15 mouse cellular contexts compared by ENCODE assay signal in genomic region chr4:136899154-136899553, GRCm38 (mm10). TPM values are rescaled to one million over a fixed set of nuclear protein-coding genes. Genes with fewer than 3 reads are reported as not detected.
DNase-seq lines count a peak whose midpoint lies in the region; ATAC-seq and TF ChIP-seq lines count a peak whose summit lies in the region.
"Had no signal": no experiment of that assay in that cellular context is flagged by ENCODE, and none has a peak within 500 bp of the region (broad histone marks: within the 10 kb centered on the region; RNA-seq: fewer than 3 reads in every experiment).

No protein-coding gene starts in this region.

- no peak overlapping the region for H3K9ac ChIP-seq in hindbrain, postnatal 0 days (replicated peaks; ENCODE audit: low read length)
- no peak overlapping the region for H3K9ac ChIP-seq in hindbrain, embryonic 16.5 days (ENCODE audit: low read depth, low read length)
- no peak overlapping the region for H3K9ac ChIP-seq in midbrain, postnatal 0 days (replicated peaks; ENCODE audit: low read length, poor library complexity, severe bottlenecking)
- no peak overlapping the region for H3K9ac ChIP-seq in midbrain, embryonic 14.5 days (replicated peaks; ENCODE audit: low read length)
- H3K9ac ChIP-seq: limb, embryonic 15.5 days had no signal

- no peaks in the 10 kb centered on the region for H3K36me3 ChIP-seq in hindbrain, postnatal 0 days (ENCODE audit: insufficient read depth, low read length)
- H3K36me3 ChIP-seq in hindbrain, embryonic 16.5 days (ENCODE audit: control insufficient read depth, insufficient read depth, low read length) = no peaks in the 10 kb centered on the region
- no peaks in the 10 kb centered on the region for H3K36me3 ChIP-seq in midbrain, postnatal 0 days (ENCODE audit: insufficient read depth, low read length)
- H3K36me3 ChIP-seq in midbrain, embryonic 14.5 days (ENCODE audit: control insufficient read depth, insufficient read depth, low read length) = no peaks in the 10 kb centered on the region
- H3K36me3 ChIP-seq: limb, embryonic 15.5 days had no signal

- no peaks in the 10 kb centered on the region for H3K4me1 ChIP-seq in hindbrain, postnatal 0 days (ENCODE audit: insufficient read depth, low read length)
- H3K4me1 ChIP-seq in hindbrain, embryonic 16.5 days (ENCODE audit: control insufficient read depth, insufficient read depth, low read depth, low read length) = no peaks in the 10 kb centered on the region
- H3K4me1 ChIP-seq in midbrain, postnatal 0 days (ENCODE audit: insufficient read depth, low read length) = peaks cover 2% of the 10 kb centered on the region; the same call in 1 of the 2 replicates
- H3K4me1 ChIP-seq in midbrain, embryonic 14.5 days (ENCODE audit: control insufficient read depth, insufficient read depth, low read length) = no peaks in the 10 kb centered on the region

- ATAC-seq in hindbrain, postnatal 0 days = no peak
- ATAC-seq in hindbrain, embryonic 16.5 days = no peak
- ATAC-seq in midbrain, postnatal 0 days (ENCODE audit: low FRiP score) = no peak
- no peak for ATAC-seq in midbrain, embryonic 14.5 days (ENCODE audit: low FRiP score, low TSS enrichment)
- ATAC-seq: forebrain, embryonic 16.5 days; inflammation-experienced regulatory T-cells, adult 6 months; midbrain, embryonic 16.5 days had no signal

- H3K27ac ChIP-seq in hindbrain, postnatal 0 days = no peak overlapping the region
- no peak overlapping the region for H3K27ac ChIP-seq in hindbrain, embryonic 16.5 days (ENCODE audit: low read depth, low read length)
- H3K27ac ChIP-seq in midbrain, postnatal 0 days (ENCODE audit: low read depth, low read length) = no peak overlapping the region
- H3K27ac ChIP-seq in midbrain, embryonic 14.5 days (replicated peaks; ENCODE audit: low read depth, low read length) = no peak overlapping the region
- H3K27ac ChIP-seq: limb, embryonic 15.5 days had no signal

- 65% methylated on average over 7 of the region's 7 CpGs for WGBS in hindbrain, postnatal 0 days
- WGBS in hindbrain, embryonic 16.5 days = 61% methylated on average over 7 of the region's 7 CpGs
- 73% methylated on average over 7 of the region's 7 CpGs for WGBS in midbrain, postnatal 0 days
- 65% methylated on average over 7 of the region's 7 CpGs for WGBS in midbrain, embryonic 14.5 days

- H3K9me3 ChIP-seq in hindbrain, postnatal 0 days (ENCODE audit: low read length) = no peaks in the 10 kb centered on the region
- H3K9me3 ChIP-seq in hindbrain, embryonic 16.5 days (ENCODE audit: control insufficient read depth, low read length) = no peaks in the 10 kb centered on the region
- H3K9me3 ChIP-seq in midbrain, postnatal 0 days (ENCODE audit: low read length) = no peaks in the 10 kb centered on the region
- no peaks in the 10 kb centered on the region for H3K9me3 ChIP-seq in midbrain, embryonic 14.5 days (ENCODE audit: control insufficient read depth, low read length)
- H3K9me3 ChIP-seq: limb, embryonic 15.5 days had no signal

- no peak overlapping the region for H3K4me2 ChIP-seq in hindbrain, postnatal 0 days (ENCODE audit: low read depth, low read length)
- no peak overlapping the region for H3K4me2 ChIP-seq in hindbrain, embryonic 16.5 days (ENCODE audit: low read length)
- no peak overlapping the region for H3K4me2 ChIP-seq in midbrain, postnatal 0 days (ENCODE audit: low read depth, low read length, poor library complexity, severe bottlenecking)
- no peak overlapping the region for H3K4me2 ChIP-seq in midbrain, embryonic 14.5 days (ENCODE audit: low read length)
- H3K4me2 ChIP-seq: limb, embryonic 15.5 days had no signal

- DNase-seq in hindbrain, postnatal 0 days (ENCODE audit: low spot score) = no peak
- DNase-seq in midbrain, postnatal 0 days (ENCODE audit: low spot score) = no peak
- DNase-seq in midbrain, embryonic 14.5 days = no peak
- peak; percentile 54 for DNase-seq in ZHBTc4 (ENCODE audit: low read depth, low spot score)
- DNase-seq in thymus, postnatal 36 days = no peak
- no peak for DNase-seq in testis, postnatal 10 days (ENCODE audit: low spot score)
- DNase-seq: cerebellum, postnatal 36 days; kidney, postnatal 25 days; thymus, postnatal 25 days had no signal

- peaks cover 9% of the 10 kb centered on the region for H3K27me3 ChIP-seq in hindbrain, postnatal 0 days (ENCODE audit: insufficient read depth, low read length)
- peaks cover 10% of the 10 kb centered on the region; the same call in 1 of the 2 replicates for H3K27me3 ChIP-seq in hindbrain, embryonic 16.5 days (replicated peaks; ENCODE audit: control insufficient read depth, insufficient read depth, low read length)
- H3K27me3 ChIP-seq in midbrain, postnatal 0 days (ENCODE audit: insufficient read depth, low read length) = peaks cover 16% of the 10 kb centered on the region; the same call in 1 of the 2 replicates
- H3K27me3 ChIP-seq in midbrain, embryonic 14.5 days (ENCODE audit: control insufficient read depth, insufficient read depth, low read length) = peaks cover 33% of the 10 kb centered on the region

- TF ChIP-seq CTCF in hindbrain, postnatal 0 days (IDR thresholded peaks at IDR 0.05; ENCODE audit: low read depth) = peak; percentile 41
- peak; percentile 56 for TF ChIP-seq CTCF in midbrain, postnatal 0 days (IDR thresholded peaks at IDR 0.05)

- no peak overlapping the region for H3K4me3 ChIP-seq in hindbrain, postnatal 0 days (ENCODE audit: low read length)
- no peak overlapping the region for H3K4me3 ChIP-seq in hindbrain, embryonic 16.5 days (ENCODE audit: low read length)
- no peak overlapping the region for H3K4me3 ChIP-seq in midbrain, postnatal 0 days (ENCODE audit: low read depth, low read length)
- H3K4me3 ChIP-seq in midbrain, embryonic 14.5 days (replicated peaks; ENCODE audit: low read depth, low read length) = no peak overlapping the region
- H3K4me3 ChIP-seq: limb, embryonic 15.5 days had no signal

RNA-seq across cellular contexts. Expression of gene C1qa, which starts 0.6 kb away (rescaled TPM):
- total RNA-seq in hindbrain, postnatal 0 days (2014; rRNA removed) = 49.6 and 55.4 TPM in 2 replicates
- 48.4 and 49.9 TPM in 2 replicates for polyA plus RNA-seq in hindbrain, postnatal 0 days (2015; fragmentation: Nextera tagmentation; extraction: Ambion mirVana)
- 34.0 and 36.8 TPM in 2 replicates for polyA plus RNA-seq in hindbrain, embryonic 16.5 days (2015; fragmentation: Nextera tagmentation; extraction: Ambion mirVana)
- 48.5 and 48.8 TPM in 2 replicates for total RNA-seq in midbrain, postnatal 0 days (2014; rRNA removed)
- 38.8 and 44.4 TPM in 2 replicates for polyA plus RNA-seq in midbrain, postnatal 0 days (2015; fragmentation: Nextera tagmentation; extraction: Ambion mirVana)
- polyA plus RNA-seq in midbrain, embryonic 14.5 days (2014; fragmentation: Nextera tagmentation; extraction: Ambion mirVana) = 12.7 and 23.0 TPM in 2 replicates

RNA-seq across cellular contexts. Expression of gene C1qc, which starts 6.3 kb away (rescaled TPM):
- total RNA-seq in hindbrain, postnatal 0 days (2014; rRNA removed) = 71.8 and 90.1 TPM in 2 replicates
- 47.1 and 48.3 TPM in 2 replicates for polyA plus RNA-seq in hindbrain, postnatal 0 days (2015; fragmentation: Nextera tagmentation; extraction: Ambion mirVana)
- polyA plus RNA-seq in hindbrain, embryonic 16.5 days (2015; fragmentation: Nextera tagmentation; extraction: Ambion mirVana) = 25.5 and 28.8 TPM in 2 replicates
- total RNA-seq in midbrain, postnatal 0 days (2014; rRNA removed) = 62.7 and 79.7 TPM in 2 replicates
- 39.0 and 39.7 TPM in 2 replicates for polyA plus RNA-seq in midbrain, postnatal 0 days (2015; fragmentation: Nextera tagmentation; extraction: Ambion mirVana)
- 11.0 and 19.3 TPM in 2 replicates for polyA plus RNA-seq in midbrain, embryonic 14.5 days (2014; fragmentation: Nextera tagmentation; extraction: Ambion mirVana)

RNA-seq across cellular contexts. Expression of gene C1qb, which starts 13.2 kb away (rescaled TPM):
- 65.5 and 72.0 TPM in 2 replicates for total RNA-seq in hindbrain, postnatal 0 days (2014; rRNA removed)
- 75.8 and 79.7 TPM in 2 replicates for polyA plus RNA-seq in hindbrain, postnatal 0 days (2015; fragmentation: Nextera tagmentation; extraction: Ambion mirVana)
- 49.8 and 53.9 TPM in 2 replicates for polyA plus RNA-seq in hindbrain, embryonic 16.5 days (2015; fragmentation: Nextera tagmentation; extraction: Ambion mirVana)
- 60.0 and 71.3 TPM in 2 replicates for total RNA-seq in midbrain, postnatal 0 days (2014; rRNA removed)
- 64.3 and 72.3 TPM in 2 replicates for polyA plus RNA-seq in midbrain, postnatal 0 days (2015; fragmentation: Nextera tagmentation; extraction: Ambion mirVana)
- 19.1 and 40.0 TPM in 2 replicates for polyA plus RNA-seq in midbrain, embryonic 14.5 days (2014; fragmentation: Nextera tagmentation; extraction: Ambion mirVana)

RNA-seq across cellular contexts. Expression of gene Epha8, which starts 57.5 kb away (rescaled TPM):
- 52.9 and 59.3 TPM in 2 replicates for total RNA-seq in hindbrain, postnatal 0 days (2014; rRNA removed)
- 13.3 and 14.2 TPM in 2 replicates for polyA plus RNA-seq in hindbrain, postnatal 0 days (2015; fragmentation: Nextera tagmentation; extraction: Ambion mirVana)
- polyA plus RNA-seq in hindbrain, embryonic 16.5 days (2015; fragmentation: Nextera tagmentation; extraction: Ambion mirVana) = 8.8 and 14.0 TPM in 2 replicates
- 49.9 and 51.1 TPM in 2 replicates for total RNA-seq in midbrain, postnatal 0 days (2014; rRNA removed)
- polyA plus RNA-seq in midbrain, postnatal 0 days (2015; fragmentation: Nextera tagmentation; extraction: Ambion mirVana) = 17.3 and 18.3 TPM in 2 replicates
- polyA plus RNA-seq in midbrain, embryonic 14.5 days (2014; fragmentation: Nextera tagmentation; extraction: Ambion mirVana) = 18.5 and 20.5 TPM in 2 replicates
- total RNA-seq: heart, postnatal 10 days had no signal
